Mouse (Mus musculus) embryo, embryonic 9.5 days (tissue): ENCODE data around the gene Pin4.
A peak's percentile ranks its signal among the peaks of the same experiment; 100 is the strongest.
"Not testable (repeated sequence)": the region's sequence is repeated elsewhere in the genome, so short reads cannot be mapped to it uniquely, and the experiment has no call there.

Experiments
- DNase-seq: peaks from one replicate; pipeline ENCODE4 v3.0.0-alpha.2; 2017; ENCODE audit errors: extremely low spot score

The Pin4 gene

DNA sequence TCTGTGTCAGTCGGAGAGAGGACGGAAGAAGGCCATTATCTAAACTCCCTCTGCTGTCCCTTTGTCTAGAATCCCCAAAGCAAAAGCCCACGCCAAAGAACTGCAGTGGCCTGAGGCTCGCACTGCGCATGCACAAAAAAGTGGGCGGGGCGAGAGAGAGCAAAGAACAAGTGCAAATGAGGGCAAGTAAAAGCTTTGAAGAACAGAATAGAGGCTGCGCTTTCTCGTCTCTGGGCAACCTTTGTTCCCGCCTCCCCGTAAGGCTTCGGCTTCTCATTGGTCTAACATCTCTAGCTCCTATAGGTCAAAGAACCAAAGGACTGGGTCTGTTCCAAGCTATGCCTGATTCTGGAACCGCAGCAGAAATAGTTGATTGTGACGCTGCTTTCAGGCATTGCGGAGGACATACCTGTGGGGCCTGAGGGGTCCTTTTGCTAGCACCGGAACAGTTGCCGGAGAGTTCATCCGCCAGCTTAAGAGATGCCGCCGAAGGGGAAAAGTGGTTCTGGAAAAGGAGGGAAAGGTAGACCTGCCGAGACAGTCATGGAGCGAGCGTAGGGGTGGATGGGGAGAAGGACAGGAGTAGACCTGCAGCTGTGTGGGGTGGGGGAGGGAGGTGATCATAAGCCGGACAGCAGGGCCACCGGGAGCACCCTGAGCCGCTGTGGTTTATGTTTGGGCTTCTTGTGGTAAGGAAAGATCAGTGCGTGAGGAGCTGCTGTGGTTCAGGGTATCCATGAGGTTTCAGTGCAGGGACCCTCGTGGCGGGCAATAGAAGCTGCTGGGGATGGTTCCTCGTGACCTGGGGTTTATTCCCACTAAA lies at the start of gene Pin4:
Pin4 (plus strand) TSS at position 406 of the 823 bp plus-strand sequence.
- DNase-seq = peak; percentile 91

DNA sequence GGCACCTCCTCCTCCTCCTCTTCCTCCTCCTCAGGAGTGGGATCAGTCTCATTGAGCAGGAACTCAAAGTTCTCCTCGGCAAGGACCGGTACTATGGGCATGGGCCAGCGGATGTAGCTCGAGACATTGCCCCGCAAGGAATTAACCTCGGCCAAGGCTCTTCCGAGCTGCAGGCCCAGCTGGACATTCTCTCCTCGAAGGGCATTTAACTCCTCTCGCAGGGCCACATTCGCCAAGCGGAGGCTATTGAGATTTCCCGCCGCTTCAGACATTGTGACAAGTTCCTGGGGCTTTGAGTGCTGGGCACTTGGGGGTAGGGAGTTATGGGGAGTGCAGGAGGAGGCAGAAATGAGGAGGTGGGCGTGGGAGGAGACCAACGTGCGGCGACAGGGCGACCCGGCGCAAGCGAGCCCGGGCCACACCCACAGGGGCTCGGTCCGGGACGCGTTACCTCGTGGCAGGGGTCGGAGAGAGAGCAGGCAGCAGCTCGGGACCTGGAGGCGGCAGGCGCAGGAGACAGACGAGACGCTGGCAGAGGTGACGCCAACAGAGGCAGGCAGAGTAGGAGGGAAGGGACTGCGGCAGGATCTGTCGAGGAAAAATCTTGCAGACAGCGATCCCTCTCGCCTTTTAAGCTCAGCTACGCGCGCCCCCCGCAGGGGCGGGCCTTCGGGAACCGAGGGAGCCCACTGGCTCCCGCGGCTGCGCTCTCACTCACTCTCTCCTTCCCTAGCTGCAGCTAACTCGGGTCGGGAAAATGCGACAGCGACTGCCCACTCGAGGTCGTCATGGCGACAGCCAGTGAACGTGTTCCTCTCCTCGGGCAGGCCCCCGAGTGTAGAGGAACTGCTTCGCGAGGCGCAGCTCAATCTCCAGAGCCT lies 48.4 kb upstream of the Pin4 start, which contains the start of gene Rtl5:
Rtl5 (minus strand) TSS at position 714 of the 881 bp plus-strand sequence.
- DNase-seq = peak; percentile 61

DNA sequence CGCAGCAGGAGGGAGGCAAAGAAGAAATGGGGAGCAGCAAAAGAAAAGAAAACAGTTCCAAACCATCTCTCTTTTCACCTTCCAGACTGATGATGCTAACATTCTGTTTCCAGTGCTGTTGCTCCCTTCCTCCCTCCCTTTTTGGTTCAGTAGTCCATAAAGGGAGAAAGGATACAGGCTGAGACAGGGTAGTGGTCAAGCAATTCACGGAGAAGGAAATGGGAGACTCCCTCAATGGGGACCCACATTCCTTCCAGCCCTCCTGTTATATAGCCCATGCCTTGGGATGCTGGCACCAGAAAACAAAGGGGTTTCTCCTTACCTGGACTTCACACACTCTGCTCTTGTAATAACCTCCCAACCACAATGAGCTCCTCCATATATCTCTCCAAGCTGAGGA lies 47.7 kb upstream of the Pin4 start:
- no peak for DNase-seq

DNA sequence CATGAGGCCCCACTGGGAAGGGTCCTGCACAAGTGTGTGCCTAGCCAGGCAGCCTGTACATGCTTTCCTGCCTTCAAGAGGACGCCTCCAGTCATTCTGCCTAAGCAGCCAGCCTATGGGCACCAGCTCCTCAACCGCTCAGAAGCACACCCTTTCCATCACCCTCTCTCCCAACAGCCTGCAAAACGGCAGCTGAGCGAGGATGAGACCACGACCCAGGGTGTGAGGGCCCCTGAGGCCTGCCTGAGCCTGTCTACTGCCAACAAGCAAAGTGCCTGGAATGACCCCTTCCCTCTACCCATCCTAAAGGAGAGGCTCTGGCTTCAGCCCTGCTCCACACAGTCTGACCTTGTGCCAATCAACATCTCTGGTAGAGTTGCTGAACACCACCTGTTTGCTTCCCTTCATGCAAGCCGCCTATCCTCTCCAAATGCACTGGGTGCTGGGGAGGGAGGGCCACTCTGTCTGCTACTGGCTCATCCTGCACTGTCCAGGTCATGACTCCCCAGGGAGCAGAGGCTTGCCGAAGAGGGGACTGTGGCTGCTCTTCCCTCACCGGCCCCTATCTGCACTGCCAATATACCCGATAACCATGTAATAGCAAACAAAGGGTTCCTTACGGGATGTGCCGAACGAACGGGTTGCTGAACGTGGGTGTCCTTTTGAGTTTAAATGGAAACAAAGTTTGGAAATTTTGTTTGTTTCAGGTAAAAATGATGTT lies 45.5 kb upstream of the Pin4 start:
- no peak for DNase-seq

DNA sequence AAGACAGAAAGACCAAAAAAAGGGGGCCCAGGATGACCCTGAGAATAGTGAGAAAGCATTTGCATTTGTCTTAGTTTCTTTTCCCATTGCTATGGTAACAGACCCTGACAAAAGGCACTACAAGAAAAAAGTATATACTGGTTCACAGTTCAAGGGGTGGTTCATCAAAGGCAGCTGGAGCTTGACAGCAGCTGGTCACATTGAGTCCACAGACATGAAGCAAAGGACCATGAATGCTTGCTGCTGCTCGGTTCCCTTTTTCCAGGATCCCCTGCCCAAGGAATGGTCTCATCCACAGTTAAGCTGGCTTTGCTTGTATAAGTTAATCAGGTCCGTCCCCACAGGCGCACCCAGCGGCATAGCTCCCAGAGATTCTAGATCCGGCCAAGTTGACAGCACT lies 44.8 kb upstream of the Pin4 start:
- no peak for DNase-seq

DNA sequence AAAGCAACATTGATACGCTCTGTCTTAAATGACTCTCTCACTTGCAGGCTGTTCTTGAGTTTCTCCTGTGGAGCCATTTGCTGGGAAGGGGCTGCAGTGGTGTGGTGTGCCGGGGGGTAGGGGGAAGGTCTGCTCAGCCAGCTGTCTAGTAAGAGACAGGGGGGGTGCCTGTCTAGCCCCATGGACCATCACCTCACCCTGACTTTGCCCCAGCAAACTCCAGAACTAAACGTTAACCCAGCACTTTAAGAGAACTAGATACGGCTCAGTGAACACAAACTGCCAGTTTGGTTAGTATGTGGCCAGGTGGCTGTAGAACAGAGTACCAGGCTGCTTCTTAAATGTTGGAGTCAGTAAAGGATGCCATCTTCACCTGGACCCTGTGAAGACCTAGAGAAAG lies 44.1 kb upstream of the Pin4 start:
- DNase-seq = no peak

DNA sequence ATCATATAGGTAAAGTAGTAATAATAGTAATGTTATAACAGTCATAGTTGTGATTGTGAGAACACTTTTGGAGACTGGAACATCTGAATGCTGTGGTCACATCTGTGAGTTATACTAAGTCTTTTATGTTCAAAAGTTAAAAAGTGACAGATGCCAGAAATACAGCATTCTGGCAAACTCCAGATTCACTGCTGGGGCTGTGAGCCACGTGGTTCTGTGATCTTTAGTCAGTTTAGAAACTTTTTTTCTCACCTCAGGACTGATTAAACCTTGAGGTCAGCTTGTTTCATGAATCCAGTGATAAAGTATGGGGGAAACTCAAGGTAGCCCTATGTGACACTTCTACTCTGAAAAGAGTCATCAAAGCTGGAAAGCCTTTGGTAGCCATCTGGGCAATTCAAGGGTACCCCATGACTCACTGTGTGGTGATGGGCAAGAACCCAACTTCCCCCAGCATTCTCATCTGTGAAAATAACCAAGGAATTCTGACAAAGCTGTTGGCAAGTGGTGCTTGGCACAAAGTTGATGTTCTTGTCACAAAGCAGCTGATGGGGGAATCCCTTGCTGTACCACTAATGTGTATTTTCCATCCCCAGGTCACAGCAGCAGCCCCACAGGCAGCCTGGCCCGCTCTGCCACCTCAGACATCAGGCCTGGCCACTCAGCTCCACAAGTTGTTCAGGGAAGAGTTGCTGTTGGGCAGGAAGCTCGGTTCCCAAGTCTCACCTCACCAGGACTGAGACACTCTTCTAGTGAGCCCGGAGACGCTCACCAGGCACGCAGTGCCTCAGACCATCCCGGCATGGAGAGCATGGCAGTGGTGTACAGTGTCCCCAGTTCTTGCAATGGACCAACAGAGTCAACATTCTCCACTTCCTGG lies 42.1 kb upstream of the Pin4 start:
- DNase-seq = no peak

DNA sequence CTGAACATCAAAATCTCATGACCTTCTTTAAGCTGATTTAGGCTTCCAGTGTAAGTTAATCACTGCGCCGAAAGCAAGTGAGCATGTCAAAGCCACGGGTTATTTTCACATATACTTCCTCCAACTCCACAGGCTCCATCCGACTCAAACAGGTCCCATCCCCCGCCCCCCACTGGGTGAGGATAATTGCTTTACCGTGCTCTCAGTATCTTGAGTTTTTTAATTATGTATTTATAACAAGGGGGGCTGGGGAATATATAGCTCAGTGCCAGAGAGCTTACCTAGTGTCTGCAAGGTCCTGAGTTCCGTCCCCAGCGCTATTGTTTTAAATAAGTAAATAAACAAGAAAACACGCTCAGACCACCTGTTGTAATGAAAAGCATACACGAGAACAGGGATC lies 38.2 kb upstream of the Pin4 start:
- no peak for DNase-seq

DNA sequence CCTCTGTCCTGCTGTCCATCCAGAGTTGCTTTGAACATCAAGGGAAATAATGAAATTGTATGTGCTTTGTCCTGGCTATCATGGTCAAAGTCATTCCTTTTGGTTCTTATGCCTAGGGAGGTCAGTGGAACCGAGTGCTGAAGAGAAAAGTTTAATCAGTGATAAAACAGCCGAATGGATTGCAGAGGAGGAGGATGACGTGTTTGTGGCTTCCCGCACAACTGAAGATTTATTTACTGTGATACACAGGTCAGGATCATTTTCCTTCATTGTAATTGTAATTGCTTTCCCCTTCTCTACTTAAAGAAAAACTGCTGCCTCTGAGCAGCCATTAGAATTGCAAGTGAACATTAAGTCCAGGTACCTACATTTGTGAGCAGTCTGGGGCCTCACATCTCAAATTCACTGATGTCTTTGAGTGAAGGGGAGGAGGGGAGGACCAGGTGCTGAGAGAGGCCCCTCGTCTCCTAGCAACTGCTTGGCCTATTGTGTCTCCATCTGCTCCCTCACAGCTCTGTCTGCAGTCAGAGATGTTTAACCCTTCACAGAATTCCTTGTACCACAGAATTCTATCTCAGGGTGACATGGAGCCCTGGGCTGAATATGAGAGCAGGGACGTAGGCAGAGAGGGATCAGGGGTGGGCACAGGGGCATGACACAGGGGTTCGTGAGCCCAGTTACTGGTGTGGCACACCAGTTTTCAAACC lies 37.5 kb upstream of the Pin4 start:
- peak; percentile 27 for DNase-seq

DNA sequence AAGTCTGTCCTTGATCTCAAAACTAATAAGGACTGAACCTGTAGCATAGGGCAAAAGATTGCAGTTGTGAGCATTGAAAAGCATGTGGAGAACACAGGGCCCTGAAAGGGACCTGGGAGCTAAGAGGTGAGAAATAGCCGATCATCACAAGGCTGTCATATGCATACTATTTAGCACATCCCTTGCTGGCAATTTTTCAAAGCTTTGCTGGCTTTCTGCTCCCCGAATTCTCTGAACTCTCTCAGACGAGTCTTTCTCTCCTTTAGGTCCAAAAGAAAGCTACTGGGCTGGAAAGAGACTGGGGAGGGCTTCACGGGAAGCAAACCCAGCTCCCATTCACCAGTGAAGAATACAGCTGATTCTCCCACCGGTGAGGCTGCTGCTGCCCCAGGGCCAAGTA lies 36.9 kb upstream of the Pin4 start:
- DNase-seq = no peak

DNA sequence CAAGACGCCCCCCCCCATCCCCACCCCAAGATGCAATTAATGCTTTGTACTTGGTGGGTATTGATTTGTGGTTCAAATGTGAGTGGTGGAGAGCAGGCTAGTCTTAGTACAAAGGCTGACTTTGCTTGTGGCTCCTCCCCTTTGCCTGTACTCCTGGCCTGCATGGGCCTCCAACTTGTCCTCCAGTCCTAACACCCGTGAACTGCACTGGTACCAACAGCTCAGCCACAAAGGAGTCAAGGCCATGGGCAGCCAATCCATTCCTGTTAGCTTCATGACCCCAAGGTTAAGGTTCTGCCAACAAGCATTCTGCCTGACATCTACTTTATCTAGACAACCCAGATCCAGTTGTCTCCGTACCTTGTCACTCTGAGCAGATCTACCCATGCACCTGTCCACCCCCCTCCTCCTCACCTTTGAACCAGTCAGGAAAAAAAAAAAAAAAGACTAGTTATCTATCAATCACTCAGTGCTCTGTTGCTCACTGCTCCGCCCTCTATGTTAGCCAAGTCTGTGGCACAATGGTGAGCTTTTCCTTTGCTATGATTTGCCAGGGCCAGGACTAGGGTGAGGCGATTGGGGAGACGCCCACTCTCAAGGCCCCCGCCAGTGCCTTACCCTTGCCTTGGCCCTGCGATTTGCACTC lies 33.3 kb upstream of the Pin4 start:
- DNase-seq = no peak

DNA sequence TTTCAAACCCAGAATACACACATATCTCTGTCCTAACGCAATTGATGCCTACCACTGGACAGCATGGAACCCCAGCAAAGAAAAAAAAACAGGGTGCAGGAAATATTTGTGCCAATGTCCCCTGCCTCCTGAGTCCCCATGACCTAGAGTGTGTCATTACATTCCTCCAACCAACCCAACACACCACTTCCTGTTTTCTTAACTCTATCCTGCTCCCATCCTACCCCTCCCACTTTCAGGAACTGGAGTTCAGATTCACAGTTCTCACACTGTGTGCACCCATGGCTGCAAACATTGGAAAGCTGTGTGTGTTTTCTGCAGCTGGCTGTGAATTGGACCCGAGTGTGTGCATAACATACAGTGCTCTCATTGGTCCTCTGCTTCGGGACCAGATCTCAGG lies 28.6 kb upstream of the Pin4 start:
- no peak for DNase-seq

DNA sequence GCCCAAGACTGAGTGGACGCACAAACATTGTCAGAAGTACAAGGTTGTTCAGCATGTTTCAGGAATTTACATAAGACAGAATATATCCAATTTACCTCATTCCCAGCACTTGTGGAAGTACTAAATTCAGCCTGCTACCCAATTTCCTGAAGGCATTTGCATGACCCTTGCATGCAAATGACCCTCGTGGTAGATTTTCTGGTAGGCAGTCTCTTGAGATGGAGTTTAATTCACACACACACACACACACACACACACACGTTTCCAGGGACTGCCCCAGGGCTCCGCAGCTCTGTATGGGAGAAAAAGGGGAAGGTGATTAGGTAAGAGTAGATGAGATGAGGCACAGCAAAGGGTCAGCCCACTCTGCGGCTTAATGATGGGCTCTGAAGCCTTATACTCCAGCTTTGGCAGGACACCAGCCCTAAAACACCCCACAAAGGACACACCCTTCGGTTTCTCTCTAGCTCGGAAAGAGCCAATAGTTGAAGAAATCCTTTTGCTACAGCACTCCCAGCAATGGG lies 24.8 kb upstream of the Pin4 start:
- DNase-seq = no peak

DNA sequence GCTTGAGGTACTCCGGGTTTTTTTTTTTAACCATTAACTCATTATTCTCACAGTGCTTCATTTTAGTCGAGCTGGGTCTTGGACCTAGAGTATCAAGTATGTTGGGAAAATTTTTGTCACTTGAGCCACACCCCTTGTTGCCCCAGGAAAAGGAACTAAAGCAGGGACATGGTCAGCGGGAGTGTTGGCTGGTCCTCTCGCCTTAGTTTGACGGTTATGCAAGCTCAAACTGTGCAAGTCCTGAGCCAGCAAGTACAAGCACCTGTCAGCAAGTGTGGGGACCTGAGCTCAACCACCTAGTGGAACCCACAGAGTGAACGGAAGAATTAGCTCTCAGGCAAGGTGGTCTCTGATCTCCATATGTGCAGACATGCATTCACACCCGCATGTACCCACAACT lies 17.4 kb upstream of the Pin4 start:
- DNase-seq = no peak

DNA sequence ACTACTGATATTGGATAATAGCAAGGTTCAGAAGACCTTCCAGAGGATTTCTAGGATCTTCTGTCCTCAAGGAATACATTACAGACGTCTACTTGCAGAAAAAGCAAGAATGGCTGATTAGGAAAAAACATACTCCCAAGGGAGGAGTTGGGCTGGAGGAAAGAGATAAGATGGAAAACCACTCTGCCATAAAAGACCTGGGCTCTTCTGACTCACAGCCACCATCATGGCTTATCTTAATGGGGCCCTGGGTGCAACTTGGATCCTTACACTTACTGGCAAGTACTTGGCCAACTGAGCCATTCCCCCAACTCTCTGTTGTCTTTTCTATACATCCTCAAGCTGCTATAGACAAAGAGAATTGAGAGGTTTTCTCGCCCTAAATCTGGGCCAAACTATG lies 15.4 kb upstream of the Pin4 start:
- not testable (repeated sequence) for DNase-seq

DNA sequence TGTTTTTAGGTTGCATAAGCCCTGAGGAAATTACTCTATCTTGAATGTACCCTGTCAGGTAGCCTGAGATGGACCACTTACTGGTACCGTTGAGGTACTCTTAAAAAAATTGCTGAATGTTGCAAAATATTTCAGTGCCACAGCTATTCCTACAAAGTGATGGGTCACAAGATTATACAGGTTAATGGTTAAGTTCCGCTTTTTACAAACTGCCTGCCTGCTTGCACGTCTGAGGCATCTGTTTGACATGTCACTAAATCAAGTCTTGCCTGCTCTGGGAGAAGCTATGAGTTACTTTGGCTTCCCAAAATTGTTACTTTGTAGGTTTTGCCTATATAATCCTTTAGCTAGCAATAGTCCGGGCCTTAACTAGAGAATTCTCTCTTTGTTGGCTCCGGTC lies 9.9 kb upstream of the Pin4 start:
- not testable (repeated sequence) for DNase-seq

DNA sequence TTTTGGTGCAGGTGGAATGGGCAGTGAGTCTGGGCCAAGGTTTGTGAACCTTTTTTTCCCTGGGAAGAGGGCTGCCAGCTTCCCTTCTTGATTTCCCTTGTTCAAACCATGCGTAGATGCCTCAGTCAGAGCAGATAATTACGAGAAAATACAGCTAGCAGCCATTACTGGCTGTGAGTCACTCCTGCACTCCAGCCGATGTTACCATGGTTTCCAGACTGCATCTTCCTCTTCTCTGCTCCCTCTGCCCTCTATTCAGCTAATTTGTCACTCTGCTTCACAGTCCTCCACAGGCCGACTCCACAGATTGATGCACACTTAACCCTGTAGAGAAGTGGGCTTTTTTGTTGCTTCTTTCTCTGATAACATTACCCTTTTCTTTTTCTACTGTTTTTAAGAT lies 3.6 kb upstream of the Pin4 start:
- DNase-seq = no peak

DNA sequence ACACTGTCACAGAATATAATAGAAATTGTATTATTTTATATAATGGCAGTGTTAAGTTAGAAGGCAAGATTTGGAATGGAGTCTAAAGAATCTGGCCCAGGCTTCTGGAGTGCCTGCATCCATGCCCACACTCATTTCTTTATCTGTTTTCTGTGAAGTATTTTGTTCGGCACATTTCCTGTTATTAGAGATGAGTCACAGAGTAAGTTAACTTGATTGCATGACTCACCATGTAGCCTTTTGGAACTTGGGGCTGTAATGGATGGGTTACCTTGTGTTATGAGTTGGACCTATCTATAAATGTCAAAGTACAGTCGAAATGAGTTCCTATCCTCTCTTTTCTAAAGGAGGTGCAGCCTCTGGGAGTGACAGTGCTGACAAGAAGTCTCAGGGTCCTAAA lies 2.1 kb downstream of the Pin4 start:
- no peak for DNase-seq

DNA sequence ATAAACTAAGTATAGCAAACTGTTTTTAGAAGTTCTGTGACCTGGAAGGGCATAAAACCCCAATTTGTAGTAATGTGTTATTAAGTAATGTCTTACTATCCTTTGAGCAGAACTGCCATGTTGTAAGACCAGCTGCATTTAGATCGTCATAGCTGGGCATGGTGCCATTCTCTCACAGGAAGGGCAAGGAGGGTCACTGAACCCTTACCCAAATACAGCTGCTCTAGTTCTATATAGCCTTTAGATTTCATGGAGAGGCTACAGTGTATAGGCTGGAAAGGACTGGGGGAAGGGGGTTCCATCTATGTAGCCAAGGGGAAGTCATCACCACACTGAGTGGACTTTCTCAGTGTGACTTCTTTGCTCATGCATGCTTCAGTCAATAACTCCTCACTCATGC lies 21.9 kb downstream of the Pin4 start:
- DNase-seq = no peak
